Mouse (Mus musculus) small intestine, adult 2 months (tissue): ENCODE data around the gene Top2a. TPM values are rescaled to one million over a fixed set of nuclear protein-coding genes. Genes with fewer than 3 reads are reported as not detected.

Source experiments
- H3K27ac ChIP-seq: fragments of 200-500 bp; 2 replicates; pipeline ENCODE4 v1.5.1; 2012; ENCODE audit warnings: low read depth, low read length, control low read depth, inconsistent platforms; ENCODE audit not compliant: insufficient read depth
- H3K27me3 ChIP-seq: fragments of 200-500 bp; 2 replicates; pipeline ENCODE4 v1.6.1; 2012; ENCODE audit warnings: mild to moderate bottlenecking, moderate library complexity, low read length, inconsistent platforms; ENCODE audit not compliant: control insufficient read depth, insufficient read depth
- H3K36me3 ChIP-seq: fragments of 200-500 bp; 2 replicates; pipeline ENCODE4 v1.6.1; 2012; ENCODE audit warnings: mild to moderate bottlenecking, low read length, control low read depth, inconsistent platforms; ENCODE audit not compliant: control insufficient read depth, insufficient read depth
- H3K4me1 ChIP-seq: fragments of 200-500 bp; 2 replicates; pipeline ENCODE4 v1.6.1; 2012; ENCODE audit warnings: low read length, inconsistent platforms, mixed read lengths; ENCODE audit not compliant: control insufficient read depth, insufficient read depth, insufficient read length
- H3K4me3 ChIP-seq: fragments of 200-500 bp; 2 replicates; pipeline ENCODE4 v1.5.1; 2012; ENCODE audit warnings: low read depth, mild to moderate bottlenecking, control low read depth, inconsistent platforms, low read length, moderate library complexity
- CTCF ChIP-seq: fragments of 200-500 bp; IDR thresholded peaks from 2 replicates; pipeline ENCODE4 v1.5.1; 2012; ENCODE audit warnings: low read depth, mild to moderate bottlenecking, control low read depth, inconsistent platforms, low read length, moderate library complexity, mixed read lengths; ENCODE audit not compliant: insufficient replicate concordance, insufficient read length; ENCODE audit errors: extremely low read depth
- POLR2A ChIP-seq: fragments of 200-500 bp; IDR thresholded peaks from 2 replicates; pipeline ENCODE4 v1.6.1; 2012; ENCODE audit warnings: low read depth, mild to moderate bottlenecking, control low read depth, inconsistent platforms, low read length, moderate library complexity
- WGBS: fragments of 180-500 bp; shearing (Covaris S2); methylation state at CpG from one replicate; pipeline ENCODE4 v1.1.7; 2018; 5-methylcytosine and 5-hydroxymethylcytosine counted together
- polyA plus RNA-seq: library from polyadenylated mRNA; depleted of rRNA; stranded (reverse); fragments of >200 nt; gene quantifications from 2 replicates; pipeline ENCODE4 v1.2.3, GENCODE M21; 2012; rRNA removed

The Top2a gene
- 1.7 and 5.8 TPM in 2 replicates for polyA plus RNA-seq

GRCm38 (mm10) chr11:99023500-99024467 is at the start of gene Top2a:
TSS of gene Top2a (minus strand) at chr11:99024189.
- WGBS = under 1% methylated on average over 54 of the region's 54 CpGs
- Histone ChIP-seq H3K27ac (no peak within 1 kb of the TSS), H3K4me3 (peak within 1 kb of the TSS; percentile 74), H3K27me3 (no peaks in the 10 kb centered on the region), H3K36me3 (peaks cover 3% of the 10 kb centered on the region; the same call in 1 of the 2 replicates), H3K4me1 (no peaks in the 10 kb centered on the region)
- TF ChIP-seq CTCF (no peak), POLR2A (peak; percentile 52; the same call in 1 of the 2 replicates)

- Histone ChIP-seq H3K27me3 (no peaks in the 10 kb centered on the region), H3K4me1 (no peaks in the 10 kb centered on the region), H3K4me3 (no peak overlapping the region), H3K36me3 (peaks cover 60% of the 10 kb centered on the region), H3K27ac (no peak overlapping the region)
- WGBS = 62% methylated on average over 5 of the region's 5 CpGs
- TF ChIP-seq CTCF = no peak
- TF ChIP-seq POLR2A = no peak
These were observed 49.8 kb upstream of the Top2a start for GRCm38 (mm10) chr11:99073781-99074180.

GRCm38 (mm10) chr11:99071866-99072265 is 47.9 kb upstream of the Top2a start:
- no peak overlapping the region for H3K27ac ChIP-seq
- TF ChIP-seq CTCF (no peak), POLR2A (no peak)
- no peaks in the 10 kb centered on the region for H3K27me3 ChIP-seq
- peaks cover 60% of the 10 kb centered on the region for H3K36me3 ChIP-seq
- H3K4me1 ChIP-seq = peaks cover 3% of the 10 kb centered on the region; the same call in 1 of the 2 replicates
- WGBS = 74% methylated on average over 6 of the region's 6 CpGs
- no peak overlapping the region for H3K4me3 ChIP-seq

- Histone ChIP-seq H3K27me3 (no peaks in the 10 kb centered on the region), H3K4me1 (peaks cover 9% of the 10 kb centered on the region; the same call in 1 of the 2 replicates), H3K27ac (no peak overlapping the region), H3K4me3 (no peak overlapping the region), H3K36me3 (peaks cover 49% of the 10 kb centered on the region)
- TF ChIP-seq POLR2A (no peak), CTCF (no peak)
- 80% methylated on average over 5 of the region's 5 CpGs for WGBS
These were observed 44.5 kb upstream of the Top2a start for GRCm38 (mm10) chr11:99068455-99068854.

- Histone ChIP-seq H3K36me3 (peaks cover 43% of the 10 kb centered on the region), H3K27me3 (no peaks in the 10 kb centered on the region), H3K4me3 (no peak overlapping the region), H3K27ac (no peak overlapping the region), H3K4me1 (peaks cover 12% of the 10 kb centered on the region; the same call in 1 of the 2 replicates)
- 45% methylated on average over 8 of the region's 8 CpGs for WGBS
- no peak for TF ChIP-seq POLR2A
- no peak for TF ChIP-seq CTCF
These were observed 43.6 kb upstream of the Top2a start for GRCm38 (mm10) chr11:99067591-99067990.

- Histone ChIP-seq H3K36me3 (peaks cover 29% of the 10 kb centered on the region), H3K27me3 (no peaks in the 10 kb centered on the region), H3K4me1 (peaks cover 12% of the 10 kb centered on the region; the same call in 1 of the 2 replicates), H3K4me3 (no peak overlapping the region), H3K27ac (no peak overlapping the region)
- TF ChIP-seq POLR2A (no peak), CTCF (peak; percentile 85)
- 19% methylated on average over 2 of the region's 2 CpGs for WGBS
These were observed 42.0 kb upstream of the Top2a start for GRCm38 (mm10) chr11:99065979-99066378.

- Histone ChIP-seq H3K4me1 (peaks cover 12% of the 10 kb centered on the region; the same call in 1 of the 2 replicates), H3K27ac (no peak overlapping the region), H3K4me3 (no peak overlapping the region), H3K27me3 (no peaks in the 10 kb centered on the region), H3K36me3 (peaks cover 22% of the 10 kb centered on the region)
- WGBS = 82% methylated on average over 3 of the region's 3 CpGs
- 0 out of 2 replicates have a peak, but pooled peaks have one; percentile 7 for TF ChIP-seq CTCF
- TF ChIP-seq POLR2A = no peak
These were observed 41.4 kb upstream of the Top2a start for GRCm38 (mm10) chr11:99065353-99065752.
